35 mouse cellular contexts compared by ENCODE assay signal in genomic region chr15:80575817-80576370, GRCm38 (mm10). TPM values are rescaled to one million over a fixed set of nuclear protein-coding genes. Genes with fewer than 3 reads are reported as not detected.
A peak's percentile ranks its signal among the peaks of the same experiment; 100 is the strongest.
DNase-seq lines count a peak whose midpoint lies in the region; ATAC-seq and TF ChIP-seq lines count a peak whose summit lies in the region.
"Had no signal": no experiment of that assay in that cellular context is flagged by ENCODE, and none has a peak within 500 bp of the region (broad histone marks: within the 10 kb centered on the region; RNA-seq: fewer than 3 reads in every experiment).

No protein-coding gene starts in this region.

- no peak overlapping the region for H3K4me2 ChIP-seq in forebrain, embryonic 14.5 days (ENCODE audit: low read length)
- no peak overlapping the region for H3K4me2 ChIP-seq in forebrain, embryonic 13.5 days
- no peak overlapping the region for H3K4me2 ChIP-seq in liver, postnatal 0 days (ENCODE audit: low read depth, low read length)
- H3K4me2 ChIP-seq: embryonic facial prominence, embryonic 15.5 days; intestine, embryonic 15.5 days; limb, embryonic 15.5 days; liver, embryonic 13.5 days; midbrain, embryonic 15.5 days had no signal

- WGBS in forebrain, embryonic 14.5 days, result 79% methylated on average over 13 of the region's 13 CpGs
- WGBS in forebrain, embryonic 13.5 days, result 91% methylated on average over 13 of the region's 13 CpGs
- 86% methylated on average over 13 of the region's 13 CpGs for WGBS in liver, postnatal 0 days (ENCODE audit: insufficient replicate concordance)

- H3K27ac ChIP-seq in forebrain, embryonic 14.5 days (ENCODE audit: low read depth, low read length), result no peak overlapping the region
- H3K27ac ChIP-seq in forebrain, embryonic 13.5 days, result no peak overlapping the region
- no peak overlapping the region for H3K27ac ChIP-seq in liver, postnatal 0 days (ENCODE audit: low read depth)
- H3K27ac ChIP-seq: embryonic facial prominence, embryonic 10.5 days; embryonic facial prominence, embryonic 15.5 days; heart, adult 2 months; intestine, embryonic 15.5 days; limb, embryonic 10.5 days; limb, embryonic 15.5 days; liver, embryonic 13.5 days; midbrain, embryonic 15.5 days; stomach, postnatal 0 days had no signal

- no peak overlapping the region for H3K9ac ChIP-seq in forebrain, embryonic 14.5 days (ENCODE audit: low read length)
- H3K9ac ChIP-seq in forebrain, embryonic 13.5 days, result no peak overlapping the region
- H3K9ac ChIP-seq in liver, postnatal 0 days (replicated peaks), result no peak overlapping the region
- H3K9ac ChIP-seq: embryonic facial prominence, embryonic 15.5 days; intestine, embryonic 15.5 days; limb, embryonic 15.5 days; liver, embryonic 13.5 days; midbrain, embryonic 15.5 days had no signal

- H3K36me3 ChIP-seq in forebrain, embryonic 14.5 days (ENCODE audit: control insufficient read depth, insufficient read depth, low read length), result no peaks in the 10 kb centered on the region
- H3K36me3 ChIP-seq in forebrain, embryonic 13.5 days (ENCODE audit: poor library complexity, severe bottlenecking), result no peaks in the 10 kb centered on the region
- H3K36me3 ChIP-seq in liver, postnatal 0 days (replicated peaks; ENCODE audit: insufficient read depth, low read length), result no peaks in the 10 kb centered on the region
- H3K36me3 ChIP-seq: embryonic facial prominence, embryonic 10.5 days; embryonic facial prominence, embryonic 15.5 days; intestine, embryonic 15.5 days; limb, embryonic 10.5 days; limb, embryonic 15.5 days; liver, embryonic 13.5 days; midbrain, embryonic 15.5 days had no signal

- ATAC-seq in forebrain, embryonic 14.5 days, result no peak
- no peak for ATAC-seq in forebrain, embryonic 13.5 days
- ATAC-seq in liver, postnatal 0 days, result no peak
- ATAC-seq: activated CD4-positive, CD25-positive, alpha-beta regulatory T cell, adult 4 months; hindbrain, embryonic 16.5 days; intestine, embryonic 15.5 days; midbrain, embryonic 15.5 days had no signal

- TF ChIP-seq EP300 in liver, postnatal 0 days (IDR thresholded peaks at IDR 0.05; ENCODE audit: low read depth), result no peak

- DNase-seq in forebrain, embryonic 14.5 days (ENCODE audit: low spot score), result peak; percentile 63
- peak; percentile 19 for DNase-seq in layer of hippocampus, adult 11-12 months (ENCODE audit: low spot score)
- no peak for DNase-seq in layer of hippocampus, adult 9-10 months (ENCODE audit: low spot score)
- peak; percentile 17 for DNase-seq in brain, adult 2 months (ENCODE audit: low read depth, low spot score)
- DNase-seq in layer of hippocampus, adult 9-11 months, result peak; percentile 10
- no peak for DNase-seq in frontal cortex, adult 2 months (ENCODE audit: extremely low spot score in 1 of 2, low spot score in 1 of 2)
- DNase-seq in liver, postnatal 0 days, result no peak
- DNase-seq: adrenal gland, adult 2 months; cerebellum, adult 11-12 months; cerebellum, adult 9-11 months; gastrocnemius, postnatal 25 days; heart, adult 2 months; heart, postnatal 14 days; kidney, adult 2 months; kidney, postnatal 36 days; liver, embryonic 13.5 days; lung, adult 2 months; lung, postnatal 14 days; right cerebral cortex, postnatal 25 days; thymus, adult 18-20 months; thymus, postnatal 4 days had no signal

- no peaks in the 10 kb centered on the region for H3K9me3 ChIP-seq in forebrain, embryonic 14.5 days (replicated peaks; ENCODE audit: control insufficient read depth, low read length)
- no peaks in the 10 kb centered on the region for H3K9me3 ChIP-seq in forebrain, embryonic 13.5 days (replicated peaks)
- no peaks in the 10 kb centered on the region for H3K9me3 ChIP-seq in liver, postnatal 0 days (ENCODE audit: low read length)
- H3K9me3 ChIP-seq: embryonic facial prominence, embryonic 10.5 days; embryonic facial prominence, embryonic 15.5 days; intestine, embryonic 15.5 days; limb, embryonic 10.5 days; limb, embryonic 15.5 days; liver, embryonic 13.5 days; midbrain, embryonic 15.5 days had no signal

- H3K27me3 ChIP-seq in forebrain, embryonic 14.5 days (replicated peaks; ENCODE audit: control insufficient read depth, insufficient read depth, low read length), result no peaks in the 10 kb centered on the region
- H3K27me3 ChIP-seq in forebrain, embryonic 13.5 days, result peaks cover 6% of the 10 kb centered on the region; the same call in 1 of the 2 replicates
- peaks cover 11% of the 10 kb centered on the region for H3K27me3 ChIP-seq in liver, postnatal 0 days (ENCODE audit: insufficient read depth, low read length)

- H3K4me3 ChIP-seq in forebrain, embryonic 14.5 days (ENCODE audit: low read depth, low read length), result no peak overlapping the region
- no peak overlapping the region for H3K4me3 ChIP-seq in forebrain, embryonic 13.5 days
- no peak overlapping the region for H3K4me3 ChIP-seq in liver, postnatal 0 days (ENCODE audit: low read depth, low read length)
- H3K4me3 ChIP-seq: embryonic facial prominence, embryonic 10.5 days; embryonic facial prominence, embryonic 15.5 days; heart, adult 2 months; intestine, embryonic 15.5 days; limb, embryonic 10.5 days; limb, embryonic 15.5 days; liver, embryonic 13.5 days; midbrain, embryonic 15.5 days had no signal

- peaks cover 5% of the 10 kb centered on the region; the same call in 1 of the 2 replicates for H3K4me1 ChIP-seq in forebrain, embryonic 14.5 days (ENCODE audit: control insufficient read depth, insufficient read depth, low read length)
- peaks cover 20% of the 10 kb centered on the region for H3K4me1 ChIP-seq in forebrain, embryonic 13.5 days
- H3K4me1 ChIP-seq in liver, postnatal 0 days (ENCODE audit: insufficient read depth), result no peaks in the 10 kb centered on the region
- H3K4me1 ChIP-seq: intestine, embryonic 15.5 days; limb, embryonic 10.5 days; limb, embryonic 15.5 days; liver, embryonic 13.5 days had no signal

- TF ChIP-seq CTCF in liver, postnatal 0 days (IDR thresholded peaks at IDR 0.05; ENCODE audit: low read depth), result no peak

RNA-seq across cellular contexts. Expression of gene Grap2, which starts 3.5 kb away (rescaled TPM):
- polyA plus RNA-seq in forebrain, embryonic 14.5 days (2014; fragmentation: Nextera tagmentation; extraction: Ambion mirVana), result 0.24 and 0.32 TPM in 2 replicates
- 0.26 and 0.91 TPM in 2 replicates for polyA plus RNA-seq in forebrain, embryonic 13.5 days (2015; fragmentation: Nextera tagmentation; extraction: Ambion mirVana)
- polyA plus RNA-seq in frontal cortex, adult 2 months (2012; rRNA removed), result 0.14 and 0.27 TPM in 2 replicates
- 12.1 and 13.3 TPM in 2 replicates for polyA plus RNA-seq in liver, postnatal 0 days (2015; fragmentation: Nextera tagmentation; extraction: Ambion mirVana)

RNA-seq across cellular contexts. Expression of gene Enthd1, which starts 10.9 kb away (rescaled TPM):
- not detected in 2 replicates for polyA plus RNA-seq in forebrain, embryonic 14.5 days (2014; fragmentation: Nextera tagmentation; extraction: Ambion mirVana)
- polyA plus RNA-seq in forebrain, embryonic 13.5 days (2015; fragmentation: Nextera tagmentation; extraction: Ambion mirVana), result not detected in 2 replicates
- polyA plus RNA-seq in frontal cortex, adult 2 months (2012; rRNA removed), result 0.04 TPM in 1 of 2 replicates, not detected in the other
- polyA plus RNA-seq in liver, postnatal 0 days (2015; fragmentation: Nextera tagmentation; extraction: Ambion mirVana), result not detected in 2 replicates
- polyA plus RNA-seq: adrenal gland, adult 2 months; embryonic facial prominence, embryonic 10.5 days; embryonic facial prominence, embryonic 15.5 days; heart, adult 2 months; heart, embryonic 14.5 days; hindbrain, embryonic 11.5 days; hindbrain, embryonic 16.5 days; intestine, embryonic 15.5 days; kidney, adult 2 months; kidney, embryonic 16.5 days; limb, embryonic 10.5 days; liver, embryonic 13.5 days; lung, adult 2 months; midbrain, embryonic 15.5 days; neural tube, embryonic 11.5 days; stomach, postnatal 0 days had no signal

Comparison
In these comparisons a context has a peak if more than half of its experiments do, and no peak if none do; other contexts are left out.
1. DNase-seq: peak in forebrain, embryonic 14.5 days (single experiment), layer of hippocampus, adult 11-12 months (single experiment), brain, adult 2 months (single experiment) and layer of hippocampus, adult 9-11 months (single experiment); none in layer of hippocampus, adult 9-10 months (single experiment), frontal cortex, adult 2 months (0 of 2) and liver, postnatal 0 days (single experiment).